Mouse (Mus musculus) kidney, postnatal 0 days (tissue): ENCODE data around the gene Ttll5. TPM values are rescaled to one million over a fixed set of nuclear protein-coding genes. Genes with fewer than 3 reads are reported as not detected.

Experiments used
- ATAC-seq: fragments of 200-750 bp; cut with Nextera tagmentation; replicated peaks from 2 replicates; pipeline ENCODE4 v1.8.0; 2017; ENCODE audit warnings: low read depth, moderate number of reproducible peaks, moderate TSS enrichment, moderate library complexity; ENCODE audit not compliant: low FRiP score
- DNase-seq: peaks from one replicate; pipeline ENCODE4 v3.0.0-alpha.2; 2016; ENCODE audit warnings: low spot score
- H3K27ac ChIP-seq: fragments of 300-500 bp; sonication (generic); 2 replicates; pipeline ENCODE4 v1.5.1; 2014; ENCODE audit warnings: mild to moderate bottlenecking
- H3K27me3 ChIP-seq: fragments of 300-500 bp; sonication (generic); 2 replicates; pipeline ENCODE4 v1.6.1; 2014; ENCODE audit warnings: low read length, mixed read lengths; ENCODE audit not compliant: insufficient read depth
- H3K36me3 ChIP-seq: fragments of 300-500 bp; sonication (generic); 2 replicates; pipeline ENCODE4 v1.6.1; 2014; ENCODE audit warnings: low read length, mixed read lengths; ENCODE audit not compliant: insufficient read depth
- H3K4me1 ChIP-seq: fragments of 300-500 bp; sonication (generic); replicated peaks from 2 replicates; pipeline ENCODE4 v1.6.1; 2014; ENCODE audit warnings: antibody characterized with exemption, low read length, mixed read lengths; ENCODE audit not compliant: insufficient read depth
- H3K4me2 ChIP-seq: fragments of 300-500 bp; sonication (generic); 2 replicates; pipeline ENCODE4 v1.6.1; 2014; ENCODE audit warnings: mild to moderate bottlenecking, low read length, moderate library complexity, mixed read lengths
- H3K4me3 ChIP-seq: fragments of 300-500 bp; sonication (generic); replicated peaks from 2 replicates; pipeline ENCODE4 v1.5.1; 2014; ENCODE audit warnings: low read depth, low read length
- H3K9ac ChIP-seq: fragments of 300-500 bp; sonication (generic); 2 replicates; pipeline ENCODE4 v1.6.1; 2014; ENCODE audit warnings: low read depth, low read length
- H3K9me3 ChIP-seq: fragments of 300-500 bp; sonication (generic); replicated peaks from 2 replicates; pipeline ENCODE4 v1.6.1; 2016; ENCODE audit warnings: low read length, inconsistent platforms, mixed read lengths
- CTCF ChIP-seq: IDR thresholded peaks from 2 replicates; pipeline ENCODE4 v1.5.1; 2016; ENCODE audit warnings: antibody characterized with exemption, low read depth, mild to moderate bottlenecking, moderate library complexity
- WGBS: fragments of 180-500 bp; shearing (Covaris S2); extraction: QIAGEN DNeasy Blood & Tissue Kit; methylation state at CpG from one replicate; pipeline ENCODE4 v1.1.7; 2014; 5-methylcytosine and 5-hydroxymethylcytosine counted together
- polyA plus RNA-seq: library from polyadenylated mRNA; unstranded; fragments of >200 nt; fragmentation: Nextera tagmentation; extraction: Ambion mirVana; gene quantifications from 2 replicates; pipeline ENCODE4 v1.2.1, GENCODE M21; 2015

The Ttll5 gene
- polyA plus RNA-seq, 1 experiment from 2014 or later: 6.8 TPM

DNA sequence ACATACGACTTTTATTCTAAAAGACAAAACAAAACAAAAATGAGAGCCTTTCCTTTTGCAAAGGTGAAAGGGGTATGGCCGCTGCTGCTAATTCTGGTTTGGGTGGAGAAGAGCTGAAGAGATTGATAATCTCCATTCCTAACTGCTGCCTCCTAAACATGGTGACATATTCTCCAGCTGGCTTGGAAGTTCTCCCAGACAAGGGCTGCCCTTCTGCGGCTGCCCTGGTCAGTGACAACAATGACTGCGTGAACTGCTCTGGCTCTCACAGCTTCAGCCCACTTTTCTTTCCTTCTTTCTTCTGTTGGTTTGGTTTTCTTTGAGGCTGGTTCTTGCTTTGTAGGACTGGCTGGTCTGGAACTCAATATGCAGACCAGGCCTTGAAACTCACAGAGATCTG is 163.7 kb downstream of the Ttll5 start:
- no peaks in the 10 kb centered on the region for H3K36me3 ChIP-seq
- H3K4me1 ChIP-seq: peaks cover 10% of the 10 kb centered on the region
- 86% methylated on average over 4 of the region's 4 CpGs for WGBS
- H3K27me3 ChIP-seq: no peaks in the 10 kb centered on the region
- no peak overlapping the region for H3K4me2 ChIP-seq
- TF ChIP-seq CTCF: no peak
- ATAC-seq (no peak), DNase-seq (no peak)
- H3K9ac ChIP-seq: no peak overlapping the region
- H3K27ac ChIP-seq: no peak overlapping the region
- no peak overlapping the region for H3K4me3 ChIP-seq
- H3K9me3 ChIP-seq: no peaks in the 10 kb centered on the region

DNA sequence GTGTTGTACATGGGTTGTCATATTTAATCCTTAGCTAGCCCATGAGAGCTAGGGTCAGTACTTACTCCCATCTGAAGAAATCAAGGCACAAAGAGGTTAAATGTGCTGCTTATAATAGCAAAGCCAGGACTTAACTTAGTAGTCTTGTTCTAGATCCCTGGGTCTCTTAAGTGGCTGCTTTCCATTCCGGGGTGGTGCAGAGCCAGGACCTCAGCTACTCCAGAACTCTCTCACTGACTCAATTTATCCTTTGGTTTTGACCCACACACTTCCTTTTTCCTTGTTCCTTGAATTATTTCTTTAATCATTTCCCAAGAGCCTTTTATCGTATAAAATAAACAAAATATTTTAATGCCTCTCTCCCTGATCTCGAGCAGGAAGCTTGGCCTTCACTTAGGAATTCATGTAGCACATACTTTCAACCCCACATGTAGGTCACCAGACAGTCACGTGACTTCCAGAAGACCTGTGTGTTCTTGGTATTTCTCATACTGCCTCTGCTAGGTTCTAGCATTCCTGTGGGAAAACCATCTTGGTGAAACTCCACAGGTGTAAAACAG is 164.4 kb downstream of the Ttll5 start:
- ATAC-seq: no peak
- H3K9me3 ChIP-seq: no peaks in the 10 kb centered on the region
- DNase-seq: peak; percentile 70
- H3K4me3 ChIP-seq: no peak overlapping the region
- no peak overlapping the region for H3K9ac ChIP-seq
- H3K27ac ChIP-seq: no peak overlapping the region
- 51% methylated on average over 4 of the region's 4 CpGs for WGBS
- no peaks in the 10 kb centered on the region for H3K27me3 ChIP-seq
- TF ChIP-seq CTCF: no peak
- H3K4me1 ChIP-seq: peaks cover 10% of the 10 kb centered on the region
- H3K4me2 ChIP-seq: no peak overlapping the region
- H3K36me3 ChIP-seq: no peaks in the 10 kb centered on the region

DNA sequence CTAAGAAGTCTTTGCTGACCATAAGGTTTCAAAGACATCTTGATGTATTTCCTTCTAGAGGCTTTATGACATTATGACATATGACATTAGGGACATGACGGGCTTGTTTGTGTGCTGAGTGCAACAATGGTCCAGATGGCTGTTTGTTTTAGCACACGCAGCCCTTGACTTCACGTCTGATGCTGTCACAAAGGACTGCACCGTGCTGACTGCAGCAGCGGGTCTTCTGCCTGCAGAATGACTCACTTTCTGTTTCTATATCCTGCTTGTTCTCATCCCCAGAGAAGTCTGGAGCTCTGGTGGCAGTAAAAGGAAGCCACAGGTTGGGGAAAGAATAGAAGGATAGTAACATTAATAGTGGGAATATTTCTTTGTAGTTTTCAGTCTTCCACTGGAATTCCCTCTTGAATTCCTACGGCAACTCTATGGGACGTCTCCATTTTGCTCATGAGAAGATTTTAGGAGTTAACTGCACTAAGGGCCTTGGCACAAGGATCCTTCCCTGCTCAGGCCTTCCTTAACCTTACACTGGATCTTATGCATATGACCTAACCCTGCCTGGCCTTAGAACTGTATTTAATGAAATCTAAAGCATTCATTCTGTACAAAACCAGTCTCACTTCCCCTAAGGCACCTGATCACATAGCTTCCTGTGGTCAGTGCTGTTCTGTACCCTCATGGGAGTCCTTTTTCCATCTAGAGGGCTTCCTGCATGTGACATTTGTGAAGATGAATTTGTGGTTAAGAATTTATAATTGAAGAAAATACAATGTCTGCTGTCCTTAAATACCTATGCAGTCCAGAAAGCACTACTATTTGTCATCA is 167.8 kb downstream of the Ttll5 start:
- H3K4me3 ChIP-seq: no peak overlapping the region
- 50% methylated on average over 7 of the region's 7 CpGs for WGBS

DNA sequence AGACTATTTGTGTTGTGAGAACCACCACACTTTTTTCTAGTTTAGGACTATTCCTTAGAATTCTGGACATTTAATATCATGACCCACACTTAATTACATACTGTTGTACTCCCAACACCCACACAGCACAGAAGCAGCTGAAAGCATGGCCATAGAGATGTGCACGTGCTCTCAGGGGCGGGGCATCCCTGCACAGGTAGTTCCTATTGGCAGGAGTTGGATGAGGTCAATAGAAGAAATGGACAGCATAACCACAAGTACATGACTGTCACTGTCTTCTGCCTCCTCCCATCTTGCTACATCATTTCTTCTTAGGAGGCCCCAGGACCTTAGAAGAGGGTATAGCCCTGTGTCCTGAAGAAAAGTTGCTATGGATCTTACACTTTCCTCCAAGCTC is 168.4 kb downstream of the Ttll5 start:
- WGBS: 85% methylated on average over 2 of the region's 2 CpGs
- Histone ChIP-seq H3K4me1 (no peaks in the 10 kb centered on the region), H3K9me3 (no peaks in the 10 kb centered on the region), H3K4me2 (no peak overlapping the region), H3K9ac (no peak overlapping the region), H3K36me3 (no peaks in the 10 kb centered on the region), H3K4me3 (no peak overlapping the region), H3K27me3 (no peaks in the 10 kb centered on the region), H3K27ac (no peak overlapping the region)
- TF ChIP-seq CTCF: no peak
- no peak for ATAC-seq
- DNase-seq: no peak

More for the DNA sequence above, 167.8 kb downstream of the Ttll5 start:
- Histone ChIP-seq H3K36me3 (no peaks in the 10 kb centered on the region), H3K4me2 (no peak overlapping the region), H3K4me1 (peaks cover under 1% of the 10 kb centered on the region; the same call in 1 of the 2 replicates), H3K27ac (no peak overlapping the region), H3K9me3 (no peaks in the 10 kb centered on the region), H3K27me3 (no peaks in the 10 kb centered on the region), H3K9ac (no peak overlapping the region)
- ATAC-seq: no peak
- peak; percentile 34 for DNase-seq
- no peak for TF ChIP-seq CTCF

DNA sequence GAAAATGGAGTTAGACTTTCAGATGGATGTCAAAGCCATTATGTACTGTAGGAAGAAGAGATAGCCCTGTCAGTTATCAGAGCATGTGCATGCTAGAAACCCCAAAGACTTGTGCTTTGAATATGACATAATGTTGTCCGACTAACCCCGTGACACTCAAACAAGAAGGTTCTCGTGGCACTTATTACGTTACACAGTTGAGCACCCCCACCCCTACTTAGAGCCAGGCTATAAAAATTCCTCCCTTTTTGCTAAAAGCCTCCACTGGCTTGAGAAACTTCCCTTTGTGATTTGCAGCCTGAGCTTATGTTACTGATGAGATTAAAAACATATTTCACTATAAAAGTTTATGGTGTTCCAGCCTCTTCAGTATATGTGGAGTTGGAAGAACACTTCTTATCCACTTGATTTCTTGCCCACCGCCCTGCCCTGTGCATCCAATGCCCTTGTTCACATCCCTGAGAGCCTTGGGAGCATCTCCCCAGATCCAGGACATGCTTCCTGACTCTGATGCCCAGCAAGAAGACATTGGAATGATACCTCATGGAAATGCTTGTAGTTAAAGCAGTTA is 169.4 kb downstream of the Ttll5 start:
- Histone ChIP-seq H3K9me3 (no peaks in the 10 kb centered on the region), H3K4me2 (no peak overlapping the region), H3K4me3 (no peak overlapping the region), H3K9ac (no peak overlapping the region), H3K27ac (no peak overlapping the region), H3K27me3 (no peaks in the 10 kb centered on the region), H3K36me3 (no peaks in the 10 kb centered on the region), H3K4me1 (no peaks in the 10 kb centered on the region)
- TF ChIP-seq CTCF: no peak
- no peak for ATAC-seq
- DNase-seq: no peak
- 50% methylated on average over 5 of the region's 5 CpGs for WGBS

DNA sequence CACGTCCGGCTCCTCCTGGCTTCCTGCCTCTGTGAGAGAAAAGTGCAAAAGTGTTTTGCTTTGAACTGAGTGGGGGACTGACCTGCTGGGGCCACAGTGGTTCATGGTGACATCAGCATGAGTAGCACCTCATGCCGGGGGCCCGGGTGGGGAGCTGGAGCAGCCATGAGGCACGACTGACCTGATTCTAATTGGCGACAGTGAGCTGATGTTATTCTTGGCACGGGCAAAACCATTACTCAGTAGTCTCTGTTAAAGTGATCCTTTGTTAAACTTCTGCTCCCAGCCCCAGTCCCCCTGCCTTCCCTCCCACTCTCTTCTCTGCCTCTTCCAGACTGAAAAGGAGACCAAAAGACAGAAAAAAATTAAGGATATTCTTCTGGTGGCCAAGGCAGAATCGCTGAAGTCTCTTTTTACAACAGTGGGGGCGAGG is 176.2 kb downstream of the Ttll5 start:
- no peaks in the 10 kb centered on the region for H3K36me3 ChIP-seq
- H3K4me3 ChIP-seq: no peak overlapping the region
- no peaks in the 10 kb centered on the region for H3K27me3 ChIP-seq
- 0 out of 2 replicates have a peak, but pooled peaks cover 12% of the 10 kb centered on the region for H3K4me1 ChIP-seq
- no peak; the same call in 1 of the 2 replicates for TF ChIP-seq CTCF
- 0 out of 2 replicates have a peak overlapping the region, but pooled peaks have one; percentile 37 for H3K9ac ChIP-seq
- no peaks in the 10 kb centered on the region for H3K9me3 ChIP-seq
- ATAC-seq: peak; percentile 86
- peak; percentile 91 for DNase-seq
- H3K27ac ChIP-seq: peak overlapping the region; percentile 82
- H3K4me2 ChIP-seq: 0 out of 2 replicates have a peak overlapping the region, but pooled peaks have one; percentile 14
- WGBS: 10% methylated on average over 9 of the region's 9 CpGs
